Mouse (Mus musculus) intestine, embryonic 16.5 days (tissue): ENCODE data around the gene Mamdc2. TPM values are rescaled to one million over a fixed set of nuclear protein-coding genes. Genes with fewer than 3 reads are reported as not detected.

Experiments
- ATAC-seq: fragments of 200-750 bp; cut with Nextera tagmentation; 2 replicates; pipeline ENCODE4 v1.8.0; 2017; ENCODE audit warnings: moderate TSS enrichment, moderate library complexity
- H3K27ac ChIP-seq: fragments of 300-500 bp; sonication (generic); 2 replicates; pipeline ENCODE4 v1.5.1; 2014; ENCODE audit warnings: mild to moderate bottlenecking, low read length
- H3K27me3 ChIP-seq: fragments of 300-500 bp; sonication (generic); replicated peaks from 2 replicates; pipeline ENCODE4 v1.6.1; 2014; ENCODE audit warnings: low read length, control low read depth, mixed read lengths; ENCODE audit not compliant: control insufficient read depth, insufficient read depth
- H3K36me3 ChIP-seq: fragments of 300-500 bp; sonication (generic); 2 replicates; pipeline ENCODE4 v1.6.1; 2014; ENCODE audit warnings: low read length, control low read depth; ENCODE audit not compliant: control insufficient read depth, insufficient read depth
- H3K4me1 ChIP-seq: fragments of 300-500 bp; sonication (generic); 2 replicates; pipeline ENCODE4 v1.6.1; 2014; ENCODE audit warnings: low read length, control low read depth, mixed read lengths; ENCODE audit not compliant: control insufficient read depth, insufficient read depth
- H3K4me2 ChIP-seq: fragments of 300-500 bp; sonication (generic); 2 replicates; pipeline ENCODE4 v1.6.1; 2014; ENCODE audit warnings: low read depth, low read length, control low read depth
- H3K4me3 ChIP-seq: fragments of 300-500 bp; sonication (generic); 2 replicates; pipeline ENCODE4 v1.5.1; 2014; ENCODE audit warnings: mild to moderate bottlenecking, low read length
- H3K9ac ChIP-seq: fragments of 300-500 bp; sonication (generic); 2 replicates; pipeline ENCODE4 v1.6.1; 2014; ENCODE audit warnings: low read depth, low read length
- H3K9me3 ChIP-seq: fragments of 300-500 bp; sonication (generic); 2 replicates; pipeline ENCODE4 v1.6.1; 2016; ENCODE audit warnings: low read length, control low read depth; ENCODE audit not compliant: control insufficient read depth
- WGBS: fragments of 180-500 bp; shearing (Covaris S2); extraction: QIAGEN DNeasy Blood & Tissue Kit; methylation state at CpG from one replicate; pipeline ENCODE4 v1.1.7; 2014; 5-methylcytosine and 5-hydroxymethylcytosine counted together
- polyA plus RNA-seq: library from polyadenylated mRNA; unstranded; fragments of >200 nt; fragmentation: Nextera tagmentation; extraction: Ambion mirVana; gene quantifications from 2 replicates; pipeline ENCODE4 v1.2.1, GENCODE M21; 2015

The Mamdc2 gene
- polyA plus RNA-seq, 1 experiment from 2014 or later = 2.0 TPM

DNA sequence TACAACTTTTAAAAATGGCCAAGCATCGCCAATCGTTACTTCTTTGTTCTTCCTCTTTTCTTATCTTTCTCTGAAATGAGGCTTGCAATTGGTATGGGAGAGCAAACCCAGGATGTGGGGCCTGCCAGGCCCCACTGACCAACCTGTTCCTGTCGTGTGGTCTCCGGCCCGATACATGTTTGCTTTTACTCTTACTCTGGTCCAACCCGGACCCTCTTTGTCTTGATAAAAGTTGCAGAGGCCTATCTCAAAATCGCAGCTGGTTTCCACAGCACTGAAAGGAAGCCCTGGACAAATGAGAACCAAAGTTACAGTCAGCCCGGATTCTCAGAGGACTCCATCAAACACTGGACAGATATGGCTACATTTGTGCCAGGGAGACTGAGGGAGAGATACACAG lies 95.1 kb downstream of the Mamdc2 start:
- Histone ChIP-seq H3K9me3 (no peaks in the 10 kb centered on the region), H3K36me3 (no peaks in the 10 kb centered on the region), H3K4me3 (no peak overlapping the region), H3K27me3 (no peaks in the 10 kb centered on the region), H3K9ac (no peak overlapping the region), H3K4me1 (no peaks in the 10 kb centered on the region), H3K4me2 (no peak overlapping the region), H3K27ac (no peak overlapping the region)
- no peak for ATAC-seq
- WGBS = 55% methylated on average over 8 of the region's 8 CpGs

DNA sequence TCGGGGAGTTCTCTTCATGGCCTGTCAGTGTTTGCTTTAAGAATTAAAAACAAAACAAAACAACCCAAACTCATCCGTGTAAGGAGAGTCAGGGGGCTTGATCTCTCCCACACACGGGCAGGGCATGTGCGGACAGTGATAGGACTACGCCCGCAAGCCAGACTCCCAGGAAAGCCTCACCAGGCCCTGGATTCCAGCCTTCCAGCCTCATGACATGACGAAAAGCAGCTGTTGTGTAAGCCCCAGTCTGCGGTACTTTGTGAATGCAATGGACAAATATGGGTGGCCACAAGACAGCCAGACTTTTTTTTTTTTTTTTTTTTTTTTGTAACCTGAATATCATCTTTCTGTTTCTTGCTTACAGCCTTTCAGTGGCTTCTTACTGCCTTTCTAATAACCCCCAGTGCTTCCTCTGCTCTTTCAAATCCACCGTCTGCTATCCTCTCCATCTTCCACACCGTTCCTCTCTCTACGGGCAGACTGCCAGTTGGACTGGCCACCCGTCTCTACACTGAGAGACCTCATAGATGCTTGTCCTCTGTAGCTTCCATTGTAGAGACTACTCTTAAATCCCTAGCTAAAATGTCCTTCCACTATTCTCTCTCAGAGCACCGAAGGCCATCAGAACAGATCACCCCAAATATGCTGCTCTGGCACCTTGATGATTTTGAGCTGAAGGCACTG lies 96.3 kb downstream of the Mamdc2 start:
- Histone ChIP-seq H3K4me2 (no peak overlapping the region), H3K4me1 (no peaks in the 10 kb centered on the region), H3K27ac (no peak overlapping the region; the same call in 1 of the 2 replicates), H3K9ac (no peak overlapping the region), H3K36me3 (no peaks in the 10 kb centered on the region), H3K27me3 (no peaks in the 10 kb centered on the region), H3K9me3 (no peaks in the 10 kb centered on the region), H3K4me3 (no peak overlapping the region)
- 66% methylated on average over 13 of the region's 13 CpGs for WGBS
- ATAC-seq = no peak; the same call in 1 of the 2 replicates

DNA sequence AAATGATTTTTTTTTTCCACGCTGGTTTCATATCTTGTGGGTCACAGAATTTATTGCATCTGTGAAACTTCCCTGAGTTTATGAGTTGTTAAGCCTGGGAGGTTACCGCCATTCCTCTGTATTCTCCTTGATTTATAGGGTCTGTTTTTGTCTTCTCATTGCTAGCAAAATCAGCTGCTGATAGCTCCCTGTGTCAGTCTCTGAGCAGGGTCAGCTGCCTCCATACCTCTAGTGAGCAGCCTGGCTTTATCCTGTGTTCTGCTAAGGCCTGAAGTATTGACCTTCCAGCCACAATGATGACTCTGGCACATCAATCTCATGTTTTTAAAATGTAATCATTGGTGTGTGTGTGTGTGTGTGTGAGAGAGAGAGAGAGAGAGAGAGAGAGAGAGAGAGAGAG lies 98.3 kb downstream of the Mamdc2 start:
- no peak for ATAC-seq
- WGBS = 47% methylated on average over 2 of the region's 2 CpGs
- no peaks in the 10 kb centered on the region for H3K4me1 ChIP-seq

DNA sequence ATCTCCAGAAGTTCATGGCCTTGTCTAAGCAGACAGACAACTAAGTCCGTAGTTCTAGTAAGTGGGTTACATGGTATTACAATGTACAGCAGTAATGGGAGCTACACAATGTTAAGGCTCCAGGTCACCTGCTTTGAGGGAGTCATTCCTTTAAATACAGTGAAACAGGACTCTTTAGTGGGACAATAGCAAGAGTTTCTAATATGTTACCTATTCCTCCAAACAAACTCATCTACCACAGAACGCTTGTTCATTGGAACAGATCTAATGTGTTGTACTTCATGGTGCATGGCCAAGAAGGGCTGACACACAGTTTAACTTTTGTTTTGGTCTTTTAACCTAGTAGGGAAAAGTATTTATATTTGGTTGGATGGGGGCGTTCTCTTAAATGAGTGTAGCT lies 105.5 kb downstream of the Mamdc2 start:
- Histone ChIP-seq H3K4me3 (no peak overlapping the region), H3K27me3 (no peaks in the 10 kb centered on the region), H3K9me3 (no peaks in the 10 kb centered on the region), H3K9ac (no peak overlapping the region), H3K4me1 (no peaks in the 10 kb centered on the region), H3K4me2 (no peak overlapping the region), H3K36me3 (no peaks in the 10 kb centered on the region), H3K27ac (no peak overlapping the region)
- no peak for ATAC-seq
- 88% methylated on average over 3 of the region's 3 CpGs for whole genome bisulfite sequencing

More for the DNA sequence above, 98.3 kb downstream of the Mamdc2 start:
- Histone ChIP-seq H3K9ac (no peak overlapping the region), H3K36me3 (no peaks in the 10 kb centered on the region), H3K4me3 (no peak overlapping the region), H3K27ac (no peak overlapping the region), H3K27me3 (no peaks in the 10 kb centered on the region), H3K4me2 (no peak overlapping the region), H3K9me3 (no peaks in the 10 kb centered on the region)

DNA sequence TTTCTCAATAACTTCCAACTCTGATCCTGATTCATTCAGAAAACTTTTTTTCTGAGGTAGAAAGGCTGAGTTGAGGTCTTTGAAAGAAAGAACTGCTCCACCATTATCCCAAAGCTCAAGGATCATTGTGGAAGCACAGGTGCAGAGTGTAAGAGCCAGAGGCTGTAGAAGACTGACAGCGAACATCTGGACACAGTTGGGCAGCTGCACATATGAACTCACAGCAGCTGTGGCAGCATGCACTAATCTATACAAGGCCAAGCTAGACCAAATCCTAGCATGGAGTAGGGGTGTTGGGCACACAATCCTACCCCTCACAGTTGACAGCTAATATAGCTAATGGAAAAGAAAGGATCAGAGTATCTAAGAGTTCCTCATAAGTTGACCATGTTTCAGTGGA lies 115.4 kb downstream of the Mamdc2 start:
- Histone ChIP-seq H3K4me2 (no peak overlapping the region), H3K4me3 (no peak overlapping the region), H3K9ac (no peak overlapping the region), H3K4me1 (no peaks in the 10 kb centered on the region), H3K36me3 (no peaks in the 10 kb centered on the region), H3K9me3 (no peaks in the 10 kb centered on the region), H3K27ac (no peak overlapping the region), H3K27me3 (no peaks in the 10 kb centered on the region)
- ATAC-seq = no peak
- 100% methylated on average over 1 of the region's 1 CpGs for WGBS

DNA sequence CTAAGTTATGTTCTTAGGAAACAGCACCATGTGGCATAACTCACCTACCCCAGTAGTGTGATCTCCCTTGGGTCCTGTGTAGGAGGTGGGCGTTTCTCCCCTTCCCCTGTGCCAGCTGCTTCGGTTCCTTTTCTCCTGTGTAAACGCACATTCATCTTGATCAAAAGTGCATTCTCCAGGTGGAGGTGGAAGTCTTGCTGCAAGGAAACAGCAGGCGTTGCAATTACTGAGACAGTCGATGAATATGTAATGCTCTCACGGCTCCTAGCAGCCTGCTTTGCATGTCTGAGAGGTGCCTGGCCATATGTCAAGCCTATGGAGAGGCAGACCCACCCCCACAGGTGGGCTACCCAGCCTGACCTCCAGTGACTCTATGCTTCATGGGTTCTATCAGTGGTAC lies 117.4 kb downstream of the Mamdc2 start:
- Histone ChIP-seq H3K27me3 (no peaks in the 10 kb centered on the region), H3K4me2 (no peak overlapping the region), H3K4me3 (no peak overlapping the region), H3K9ac (no peak overlapping the region), H3K9me3 (no peaks in the 10 kb centered on the region), H3K27ac (no peak overlapping the region), H3K4me1 (no peaks in the 10 kb centered on the region), H3K36me3 (no peaks in the 10 kb centered on the region)
- no peak for ATAC-seq
- 43% methylated on average over 6 of the region's 6 CpGs for WGBS

DNA sequence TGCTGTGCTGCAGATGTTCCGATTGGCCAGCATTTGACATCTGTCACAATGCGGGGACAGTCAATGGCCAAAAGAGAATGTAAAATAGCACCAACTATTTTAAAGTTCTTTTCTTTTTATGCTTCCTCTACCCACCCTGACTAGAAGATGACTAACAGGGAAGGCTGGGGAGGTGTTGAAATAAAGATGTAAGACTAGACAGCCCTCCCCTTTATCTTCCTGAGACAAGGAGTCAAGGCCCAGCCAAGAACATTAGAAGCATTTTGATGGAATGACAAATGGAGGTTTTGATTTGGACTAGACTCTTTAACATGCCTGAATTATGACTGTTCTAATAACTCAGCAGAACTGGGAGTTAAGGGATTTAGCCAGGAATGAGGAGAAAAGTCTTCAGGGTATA lies 118.9 kb downstream of the Mamdc2 start:
- Histone ChIP-seq H3K4me1 (no peaks in the 10 kb centered on the region), H3K9ac (no peak overlapping the region), H3K9me3 (no peaks in the 10 kb centered on the region), H3K4me3 (no peak overlapping the region), H3K27me3 (no peaks in the 10 kb centered on the region), H3K4me2 (no peak overlapping the region), H3K36me3 (no peaks in the 10 kb centered on the region), H3K27ac (no peak overlapping the region)
- 96% methylated on average over 2 of the region's 2 CpGs for WGBS
- no peak for ATAC-seq

DNA sequence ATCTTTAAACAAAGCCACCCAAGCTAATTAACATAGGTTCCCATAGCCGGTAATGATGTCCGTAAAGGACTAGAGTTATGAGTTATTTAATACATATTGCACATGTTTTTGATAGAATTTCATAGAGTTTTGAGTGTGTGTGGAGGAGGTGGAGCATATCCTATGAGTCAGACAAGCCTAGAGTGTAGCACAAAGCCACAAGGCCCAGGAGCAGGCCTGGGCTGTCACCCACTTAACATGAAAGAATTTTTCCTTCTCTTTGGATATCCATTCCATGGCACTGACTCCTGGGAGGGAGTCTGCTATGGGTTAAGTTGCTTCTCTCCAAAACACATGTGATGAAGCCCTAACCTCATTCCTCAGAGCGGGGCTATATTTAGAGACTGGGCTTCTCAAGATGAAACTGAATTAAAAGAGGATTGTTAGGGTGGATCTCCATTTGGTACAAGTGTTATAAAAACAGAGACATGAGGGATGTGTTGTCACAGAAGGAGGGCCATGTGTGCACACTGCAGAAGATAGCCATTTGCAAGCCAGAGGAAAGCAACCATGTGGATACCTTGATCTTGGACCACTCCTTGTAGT lies 121.1 kb downstream of the Mamdc2 start:
- Histone ChIP-seq H3K9ac (no peak overlapping the region), H3K27me3 (no peaks in the 10 kb centered on the region), H3K27ac (no peak overlapping the region), H3K36me3 (no peaks in the 10 kb centered on the region), H3K4me1 (no peaks in the 10 kb centered on the region), H3K9me3 (no peaks in the 10 kb centered on the region), H3K4me3 (no peak overlapping the region), H3K4me2 (no peak overlapping the region)
- 89% methylated on average over 3 of the region's 3 CpGs for WGBS
- ATAC-seq = no peak

DNA sequence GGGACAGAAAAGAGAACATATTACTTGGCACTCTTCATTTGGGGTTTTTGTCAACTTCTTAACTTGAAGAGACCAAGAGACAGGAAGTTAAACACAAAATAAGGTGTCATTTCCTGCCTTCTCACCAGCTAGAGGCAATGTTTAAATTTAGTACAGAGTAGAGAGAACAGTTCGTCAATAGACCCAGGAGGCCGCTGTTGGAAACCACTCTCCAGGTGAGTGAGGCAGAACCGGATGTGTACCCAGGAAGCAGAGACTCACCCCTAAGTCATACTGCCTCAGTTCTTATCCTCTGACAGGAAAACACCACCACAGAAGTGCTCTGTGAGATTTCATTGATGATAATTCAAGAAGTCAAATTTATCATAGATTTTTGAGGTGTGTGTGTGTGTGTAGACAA lies 125.1 kb downstream of the Mamdc2 start:
- H3K9ac ChIP-seq = no peak overlapping the region
- no peak for ATAC-seq
- no peaks in the 10 kb centered on the region for H3K27me3 ChIP-seq
- no peak overlapping the region for H3K27ac ChIP-seq
- H3K9me3 ChIP-seq = no peaks in the 10 kb centered on the region
- H3K4me2 ChIP-seq = no peak overlapping the region
- no peak overlapping the region for H3K4me3 ChIP-seq
- WGBS = 72% methylated on average over 3 of the region's 3 CpGs
- H3K36me3 ChIP-seq = no peaks in the 10 kb centered on the region
- H3K4me1 ChIP-seq = no peaks in the 10 kb centered on the region

DNA sequence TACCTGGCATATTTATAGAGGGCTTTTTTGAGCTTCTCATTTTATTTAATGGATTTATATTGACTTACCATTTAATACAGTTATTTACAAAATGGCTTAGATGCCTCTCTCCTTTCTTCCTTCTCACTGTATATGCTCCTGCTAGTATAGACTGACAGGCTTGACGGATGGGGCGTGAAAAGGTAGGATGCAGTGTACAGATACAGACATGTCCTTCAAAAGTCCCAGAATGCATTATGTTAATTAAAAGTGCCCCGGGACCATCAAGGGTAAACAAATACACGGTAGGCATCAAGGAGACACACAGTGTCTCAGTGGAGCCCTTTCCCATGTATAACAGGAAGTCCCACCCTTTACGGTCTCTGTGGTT lies 130.3 kb downstream of the Mamdc2 start:
- Histone ChIP-seq H3K4me2 (no peak overlapping the region), H3K4me3 (no peak overlapping the region), H3K36me3 (no peaks in the 10 kb centered on the region), H3K4me1 (no peaks in the 10 kb centered on the region), H3K9me3 (no peaks in the 10 kb centered on the region), H3K27me3 (no peaks in the 10 kb centered on the region), H3K9ac (no peak overlapping the region), H3K27ac (no peak overlapping the region)
- ATAC-seq = no peak
- 77% methylated on average over 5 of the region's 5 CpGs for WGBS
